Mouse (Mus musculus): ENCODE measurements at regions not wholly inside any gene's neighbourhood (a gene's known extent, or its start where the extent isn't known, plus 50 kb on each side); places are given as distances from the start of the nearest gene placed in this dataset.

GRCm38 (mm10) chr7:117971176-117971575 is 144.8 kb downstream of the Rps15a start:
- H3K36me3 ChIP-seq (ENCODE audit: control insufficient read depth, insufficient read depth, low read length) = no peaks in the 10 kb centered on the region
- TF ChIP-seq POLR2A (IDR thresholded peaks at IDR 0.05; ENCODE audit: low read depth, low read length) (no peak), CTCF (conservative IDR thresholded peaks at IDR 0.05; ENCODE audit: insufficient read depth, insufficient read length, low read depth, low read length) (no peak)
- no peaks in the 10 kb centered on the region for H3K4me1 ChIP-seq (ENCODE audit: control insufficient read depth, insufficient read depth, low read length)
- whole genome bisulfite sequencing = 31% methylated on average over 1 of the region's 1 CpGs
- no peaks in the 10 kb centered on the region for H3K27me3 ChIP-seq (replicated peaks; ENCODE audit: control insufficient read depth, insufficient read depth, low read length)
- DNase-seq = no peak
- H3K4me3 ChIP-seq (ENCODE audit: insufficient read depth, low read depth, low read length) = no peak overlapping the region
- H3K27ac ChIP-seq (ENCODE audit: insufficient read depth, low read depth, low read length) = no peak overlapping the region

GRCm38 (mm10) chr7:117943435-117943834 is 172.6 kb downstream of the Rps15a start:
- Histone ChIP-seq H3K4me1 (ENCODE audit: control insufficient read depth, insufficient read depth, low read length) (no peaks in the 10 kb centered on the region), H3K27me3 (replicated peaks; ENCODE audit: control insufficient read depth, insufficient read depth, low read length) (no peaks in the 10 kb centered on the region), H3K27ac (ENCODE audit: insufficient read depth, low read depth, low read length) (no peak overlapping the region), H3K36me3 (ENCODE audit: control insufficient read depth, insufficient read depth, low read length) (no peaks in the 10 kb centered on the region), H3K4me3 (ENCODE audit: insufficient read depth, low read depth, low read length) (no peak overlapping the region)
- DNase-seq = no peak
- TF ChIP-seq CTCF (conservative IDR thresholded peaks at IDR 0.05; ENCODE audit: insufficient read depth, insufficient read length, low read depth, low read length) (no peak), POLR2A (IDR thresholded peaks at IDR 0.05; ENCODE audit: low read depth, low read length) (no peak)
- WGBS = 88% methylated on average over 3 of the region's 3 CpGs

GRCm38 (mm10) chr7:117939618-117940017 is 176.4 kb downstream of the Rps15a start:
- no peaks in the 10 kb centered on the region for H3K36me3 ChIP-seq (ENCODE audit: control insufficient read depth, insufficient read depth, low read length)
- no peak overlapping the region for H3K27ac ChIP-seq (ENCODE audit: insufficient read depth, low read depth, low read length)
- DNase-seq = no peak
- 73% methylated on average over 7 of the region's 7 CpGs for WGBS
- TF ChIP-seq POLR2A (IDR thresholded peaks at IDR 0.05; ENCODE audit: low read depth, low read length) (no peak), CTCF (conservative IDR thresholded peaks at IDR 0.05; ENCODE audit: insufficient read depth, insufficient read length, low read depth, low read length) (no peak)
- H3K4me1 ChIP-seq (ENCODE audit: control insufficient read depth, insufficient read depth, low read length) = no peaks in the 10 kb centered on the region
- no peaks in the 10 kb centered on the region for H3K27me3 ChIP-seq (replicated peaks; ENCODE audit: control insufficient read depth, insufficient read depth, low read length)
- no peak overlapping the region for H3K4me3 ChIP-seq (ENCODE audit: insufficient read depth, low read depth, low read length)

GRCm38 (mm10) chr7:117934908-117935307 is 181.1 kb downstream of the Rps15a start:
- Histone ChIP-seq H3K27me3 (replicated peaks; ENCODE audit: control insufficient read depth, insufficient read depth, low read length) (no peaks in the 10 kb centered on the region), H3K36me3 (ENCODE audit: control insufficient read depth, insufficient read depth, low read length) (no peaks in the 10 kb centered on the region), H3K27ac (ENCODE audit: insufficient read depth, low read depth, low read length) (no peak overlapping the region), H3K4me3 (ENCODE audit: insufficient read depth, low read depth, low read length) (no peak overlapping the region), H3K4me1 (ENCODE audit: control insufficient read depth, insufficient read depth, low read length) (no peaks in the 10 kb centered on the region)
- 50% methylated on average over 3 of the region's 3 CpGs for WGBS
- no peak for DNase-seq
- TF ChIP-seq POLR2A (IDR thresholded peaks at IDR 0.05; ENCODE audit: low read depth, low read length) = no peak

GRCm38 (mm10) chr7:117931234-117931895 is 184.6 kb downstream of the Rps15a start:
- Histone ChIP-seq H3K4me3 (ENCODE audit: insufficient read depth, low read depth, low read length) (no peak overlapping the region), H3K27ac (ENCODE audit: insufficient read depth, low read depth, low read length) (no peak overlapping the region), H3K36me3 (ENCODE audit: control insufficient read depth, insufficient read depth, low read length) (no peaks in the 10 kb centered on the region), H3K4me1 (ENCODE audit: control insufficient read depth, insufficient read depth, low read length) (no peaks in the 10 kb centered on the region), H3K27me3 (replicated peaks; ENCODE audit: control insufficient read depth, insufficient read depth, low read length) (no peaks in the 10 kb centered on the region)
- no peak for DNase-seq
- TF ChIP-seq POLR2A (IDR thresholded peaks at IDR 0.05; ENCODE audit: low read depth, low read length) (no peak), CTCF (conservative IDR thresholded peaks at IDR 0.05; ENCODE audit: insufficient read depth, insufficient read length, low read depth, low read length) (no peak)
- WGBS = 29% methylated on average over 12 of the region's 12 CpGs

- no peaks in the 10 kb centered on the region for H3K4me1 ChIP-seq (ENCODE audit: control insufficient read depth, insufficient read depth, low read length)
- no peak overlapping the region for H3K27ac ChIP-seq (ENCODE audit: insufficient read depth, low read depth, low read length)
- DNase-seq = no peak
- 66% methylated on average over 9 of the region's 9 CpGs for WGBS
- H3K27me3 ChIP-seq (replicated peaks; ENCODE audit: control insufficient read depth, insufficient read depth, low read length) = no peaks in the 10 kb centered on the region
- H3K36me3 ChIP-seq (ENCODE audit: control insufficient read depth, insufficient read depth, low read length) = no peaks in the 10 kb centered on the region
- TF ChIP-seq POLR2A (IDR thresholded peaks at IDR 0.05; ENCODE audit: low read depth, low read length) (no peak), CTCF (conservative IDR thresholded peaks at IDR 0.05; ENCODE audit: insufficient read depth, insufficient read length, low read depth, low read length) (no peak)
- no peak overlapping the region for H3K4me3 ChIP-seq (ENCODE audit: insufficient read depth, low read depth, low read length)
Measured at GRCm38 (mm10) chr7:117930392-117930791, 185.6 kb downstream of the Rps15a start.

- no peak for TF ChIP-seq POLR2A (IDR thresholded peaks at IDR 0.05; ENCODE audit: low read depth, low read length)
- no peak for DNase-seq
- 36% methylated on average over 1 of the region's 1 CpGs for WGBS
- Histone ChIP-seq H3K4me1 (ENCODE audit: control insufficient read depth, insufficient read depth, low read length) (no peaks in the 10 kb centered on the region), H3K27me3 (replicated peaks; ENCODE audit: control insufficient read depth, insufficient read depth, low read length) (no peaks in the 10 kb centered on the region), H3K36me3 (ENCODE audit: control insufficient read depth, insufficient read depth, low read length) (no peaks in the 10 kb centered on the region), H3K4me3 (ENCODE audit: insufficient read depth, low read depth, low read length) (no peak overlapping the region), H3K27ac (ENCODE audit: insufficient read depth, low read depth, low read length) (no peak overlapping the region)
Measured at GRCm38 (mm10) chr7:117926396-117926795, 189.6 kb downstream of the Rps15a start.

All from kidney, adult 2 months (tissue).